Mouse (Mus musculus) C2C12 (cell line): Measurements from ENCODE around the gene Gtf3c6.

Source experiments
- CEBPB ChIP-seq: IDR thresholded peaks from one replicate; pipeline ENCODE4 v1.6.1; 2011; ENCODE audit warnings: low read depth, mild to moderate bottlenecking, control low read depth, moderate library complexity
- CTCF ChIP-seq: IDR thresholded peaks from one replicate; pipeline ENCODE4 v1.5.1; 2011; ENCODE audit not compliant: control insufficient read depth, insufficient read depth, insufficient read length
- MAX ChIP-seq: IDR thresholded peaks from one replicate; pipeline ENCODE4 v1.6.1; 2011; ENCODE audit warnings: mild to moderate bottlenecking, control low read depth
- MYOD1 ChIP-seq: IDR thresholded peaks from one replicate; pipeline ENCODE4 v1.6.1; 2011; ENCODE audit warnings: low read depth; ENCODE audit not compliant: control insufficient read depth, insufficient read length
- MYOG ChIP-seq: IDR thresholded peaks from one replicate; pipeline ENCODE4 v1.6.1; 2011; ENCODE audit not compliant: control insufficient read depth, insufficient read length; ENCODE audit errors: extremely low read depth
- USF1 ChIP-seq: IDR thresholded peaks from one replicate; pipeline ENCODE4 v1.6.1; 2011; ENCODE audit warnings: low read depth, mild to moderate bottlenecking, control low read depth, moderate library complexity

GRCm38 (mm10) chr10:40262200-40262599 lies 4.3 kb upstream of the Gtf3c6 start:
- TF ChIP-seq USF1: no peak
- no peak for TF ChIP-seq CTCF
- TF ChIP-seq MAX: no peak
- TF ChIP-seq MYOD1: no peak
- TF ChIP-seq CEBPB: no peak
- TF ChIP-seq MYOG: no peak
